Mouse (Mus musculus) intestine, embryonic 14.5 days (tissue): ENCODE measurements around the gene Heatr6. TPM values are rescaled to one million over a fixed set of nuclear protein-coding genes. Genes with fewer than 3 reads are reported as not detected.

ENCODE experiments used
- ATAC-seq: fragments of 200-750 bp; cut with Nextera tagmentation; replicated peaks from 2 replicates; pipeline ENCODE4 v1.8.0; 2017; ENCODE audit warnings: low read depth, moderate number of reproducible peaks, moderate TSS enrichment, moderate library complexity; ENCODE audit not compliant: low FRiP score, low TSS enrichment
- DNase-seq: peaks from one replicate; pipeline ENCODE4 v3.0.0-alpha.2; 2018; ENCODE audit warnings: low spot score
- H3K27ac ChIP-seq: fragments of 300-500 bp; sonication (generic); 2 replicates; pipeline ENCODE4 v1.5.1; 2014; ENCODE audit warnings: low read depth, mild to moderate bottlenecking, control low read depth
- H3K27me3 ChIP-seq: fragments of 300-500 bp; sonication (generic); replicated peaks from 2 replicates; pipeline ENCODE4 v1.6.1; 2014; ENCODE audit warnings: low read length, control low read depth; ENCODE audit not compliant: control insufficient read depth, insufficient read depth
- H3K36me3 ChIP-seq: fragments of 300-500 bp; sonication (generic); 2 replicates; pipeline ENCODE4 v1.6.1; 2014; ENCODE audit warnings: low read length, control low read depth; ENCODE audit not compliant: control insufficient read depth, insufficient read depth
- H3K4me1 ChIP-seq: fragments of 300-500 bp; sonication (generic); replicated peaks from 2 replicates; pipeline ENCODE4 v1.6.1; 2014; ENCODE audit warnings: low read length, control low read depth, mixed read lengths; ENCODE audit not compliant: control insufficient read depth, insufficient read depth
- H3K4me2 ChIP-seq: fragments of 300-500 bp; sonication (generic); 2 replicates; pipeline ENCODE4 v1.6.1; 2014; ENCODE audit warnings: low read length
- H3K4me3 ChIP-seq: fragments of 300-500 bp; sonication (generic); 2 replicates; pipeline ENCODE4 v1.5.1; 2014; ENCODE audit warnings: low read depth, low read length, control low read depth, mixed read lengths
- H3K9ac ChIP-seq: fragments of 300-500 bp; sonication (generic); 2 replicates; pipeline ENCODE4 v1.6.1; 2014; ENCODE audit warnings: mild to moderate bottlenecking, low read length
- H3K9me3 ChIP-seq: fragments of 300-500 bp; sonication (generic); 2 replicates; pipeline ENCODE4 v1.6.1; 2016; ENCODE audit warnings: low read length, control low read depth; ENCODE audit not compliant: control insufficient read depth
- WGBS: fragments of 180-500 bp; shearing (Covaris S2); extraction: QIAGEN DNeasy Blood & Tissue Kit; methylation state at CpG from one replicate; pipeline ENCODE4 v1.1.7; 2014; 5-methylcytosine and 5-hydroxymethylcytosine counted together
- polyA plus RNA-seq: library from polyadenylated mRNA; unstranded; fragments of >200 nt; fragmentation: Nextera tagmentation; extraction: Ambion mirVana; gene quantifications from 2 replicates; pipeline ENCODE4 v1.2.1, GENCODE M21; 2014

Gene Heatr6
- polyA plus RNA-seq, 1 experiment from 2014 or later: 24.0 TPM

DNA sequence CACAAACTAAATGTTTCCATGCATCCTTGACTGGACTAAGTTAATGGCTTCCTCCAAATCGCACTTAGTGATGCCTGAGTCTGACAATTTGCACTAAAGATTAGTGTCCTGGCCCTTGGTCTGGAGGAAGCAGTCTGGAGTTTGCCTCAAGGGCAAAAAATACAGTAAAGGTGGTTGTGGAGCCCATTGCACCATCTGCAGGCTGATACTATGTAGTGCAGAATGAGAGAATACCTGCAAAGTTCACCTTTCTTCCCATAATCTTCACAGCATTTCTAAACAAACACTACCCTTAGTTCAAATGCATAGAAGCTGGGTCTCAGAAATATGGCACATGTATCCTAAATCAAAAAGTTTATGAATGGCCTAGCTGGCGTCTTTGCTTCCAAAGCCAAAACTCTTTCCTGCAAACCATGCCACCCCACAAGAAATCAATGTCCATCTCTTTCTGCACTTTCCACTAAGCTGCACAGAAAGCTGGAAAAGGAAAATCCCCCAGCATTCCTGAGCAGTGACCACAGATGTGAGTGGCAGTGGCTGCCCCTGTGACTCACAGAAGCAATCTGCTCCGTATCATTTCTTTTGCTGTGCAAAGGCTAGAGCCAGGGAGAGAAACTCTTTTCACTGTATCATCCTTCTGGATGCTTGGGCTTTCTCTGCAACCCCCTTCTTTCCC lies 24.6 kb upstream of the Heatr6 start:
- no peaks in the 10 kb centered on the region for H3K27me3 ChIP-seq
- H3K36me3 ChIP-seq: no peaks in the 10 kb centered on the region
- no peaks in the 10 kb centered on the region for H3K9me3 ChIP-seq
- no peak overlapping the region for H3K9ac ChIP-seq
- no peak overlapping the region for H3K27ac ChIP-seq
- H3K4me1 ChIP-seq: no peaks in the 10 kb centered on the region
- no peak for DNase-seq
- no peak for ATAC-seq
- no peak overlapping the region for H3K4me2 ChIP-seq
- WGBS: 61% methylated on average over 3 of the region's 3 CpGs
- no peak overlapping the region for H3K4me3 ChIP-seq

DNA sequence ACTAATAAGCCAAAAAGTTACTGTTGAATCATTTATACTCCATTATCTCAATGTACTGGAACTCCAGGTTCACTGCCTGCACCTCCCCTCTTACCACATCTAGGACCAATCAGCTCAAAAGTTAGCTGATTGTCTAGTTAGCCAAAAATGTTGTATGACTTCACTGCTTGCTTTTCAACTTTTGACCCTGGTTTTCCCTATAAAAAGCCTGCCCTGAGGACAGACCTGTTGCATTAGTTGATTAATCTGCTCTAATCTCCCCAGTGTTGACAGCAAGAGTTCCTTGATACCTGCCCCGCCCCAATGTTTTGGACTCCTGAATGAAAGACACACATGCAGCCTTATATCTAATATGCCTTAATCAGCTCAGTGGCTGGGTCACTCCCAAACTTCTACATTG lies 22.4 kb upstream of the Heatr6 start:
- H3K4me1 ChIP-seq: no peaks in the 10 kb centered on the region
- no peak overlapping the region for H3K9ac ChIP-seq
- H3K9me3 ChIP-seq: no peaks in the 10 kb centered on the region
- H3K36me3 ChIP-seq: no peaks in the 10 kb centered on the region
- no peak overlapping the region for H3K4me3 ChIP-seq
- no peaks in the 10 kb centered on the region for H3K27me3 ChIP-seq
- ATAC-seq: no peak
- no peak overlapping the region for H3K4me2 ChIP-seq
- H3K27ac ChIP-seq: no peak overlapping the region
- WGBS: 87% methylated on average over 1 of the region's 1 CpGs
- DNase-seq: no peak

DNA sequence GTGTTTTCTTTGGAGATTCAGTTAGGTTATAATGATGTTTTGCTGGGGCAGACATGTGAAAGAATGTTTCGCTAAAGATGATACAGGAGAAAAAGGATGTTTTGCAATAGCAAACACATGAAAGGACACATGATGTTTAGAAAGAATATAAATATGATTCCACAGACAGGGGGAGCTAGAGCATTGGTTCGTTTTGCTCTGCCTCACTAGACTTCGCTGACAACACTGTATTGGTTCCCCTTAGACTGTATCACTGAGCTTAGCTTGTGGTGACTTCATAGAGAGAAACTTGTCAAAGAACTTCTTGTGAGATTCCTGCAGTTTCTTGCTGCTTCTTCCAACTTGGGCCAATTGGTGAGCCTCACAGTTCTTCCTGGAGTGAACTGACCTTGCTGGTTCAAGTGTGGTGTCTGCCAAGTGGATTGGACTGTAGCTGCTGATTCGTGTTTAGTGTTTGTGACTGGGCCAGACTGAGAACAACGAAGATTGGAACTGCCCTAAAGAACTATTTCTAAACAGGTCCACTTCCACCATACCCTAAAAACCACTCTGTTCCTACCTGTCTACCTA lies 20.3 kb upstream of the Heatr6 start:
- H3K4me2 ChIP-seq: no peak overlapping the region
- H3K27me3 ChIP-seq: no peaks in the 10 kb centered on the region
- H3K4me3 ChIP-seq: no peak overlapping the region
- H3K9me3 ChIP-seq: no peaks in the 10 kb centered on the region
- ATAC-seq (no peak), DNase-seq (peak; percentile 38)
- H3K36me3 ChIP-seq: no peaks in the 10 kb centered on the region
- 76% methylated on average over 5 of the region's 5 CpGs for WGBS
- no peak overlapping the region for H3K9ac ChIP-seq
- no peaks in the 10 kb centered on the region for H3K4me1 ChIP-seq
- H3K27ac ChIP-seq: no peak overlapping the region

DNA sequence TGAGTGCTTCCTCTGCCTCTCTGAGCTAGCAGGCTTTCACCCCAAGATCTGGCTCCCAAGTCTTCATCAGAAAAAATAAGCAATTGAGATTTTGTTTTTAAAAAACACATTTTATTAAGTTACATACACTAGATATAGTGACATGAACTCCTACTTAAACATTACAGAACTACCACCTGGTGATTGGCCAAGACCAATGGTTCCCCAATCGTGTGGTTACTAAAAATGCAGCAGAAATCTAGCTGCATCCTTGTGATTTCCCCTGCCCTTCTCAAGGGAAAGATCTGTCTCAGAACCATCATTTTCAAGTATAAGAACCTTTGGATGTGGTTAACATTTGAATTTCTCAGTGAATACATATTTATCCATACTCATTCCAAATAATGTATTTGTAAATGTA lies 19.3 kb upstream of the Heatr6 start:
- Histone ChIP-seq H3K9ac (no peak overlapping the region), H3K27ac (no peak overlapping the region), H3K4me3 (no peak overlapping the region), H3K4me1 (no peaks in the 10 kb centered on the region), H3K9me3 (no peaks in the 10 kb centered on the region), H3K36me3 (no peaks in the 10 kb centered on the region), H3K27me3 (no peaks in the 10 kb centered on the region), H3K4me2 (no peak overlapping the region)
- DNase-seq: no peak
- no peak for ATAC-seq
- WGBS: 70% methylated on average over 1 of the region's 1 CpGs

DNA sequence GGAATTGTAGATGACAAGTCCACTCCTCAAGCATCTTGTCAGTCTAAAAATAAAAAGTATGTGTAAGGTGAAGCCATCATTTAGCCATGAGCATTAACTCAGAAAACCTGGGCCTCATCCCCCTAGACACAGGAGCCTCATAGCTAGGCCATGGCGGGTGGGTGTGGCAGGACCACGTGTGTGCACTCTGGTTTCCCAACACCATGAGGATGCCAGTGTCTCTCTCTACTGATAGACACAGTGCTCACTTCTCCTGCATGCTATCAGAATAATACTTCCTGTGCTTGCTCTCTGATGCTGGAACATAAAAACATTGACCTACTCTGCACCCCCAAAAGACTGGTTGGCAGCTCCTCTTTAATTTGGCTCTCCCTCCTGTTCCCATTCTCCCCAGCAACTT lies 17.6 kb upstream of the Heatr6 start:
- Histone ChIP-seq H3K36me3 (no peaks in the 10 kb centered on the region), H3K27ac (no peak overlapping the region), H3K9me3 (no peaks in the 10 kb centered on the region), H3K27me3 (no peaks in the 10 kb centered on the region), H3K4me2 (no peak overlapping the region), H3K9ac (no peak overlapping the region), H3K4me1 (no peaks in the 10 kb centered on the region), H3K4me3 (no peak overlapping the region)
- peak; percentile 12 for DNase-seq
- 74% methylated on average over 2 of the region's 2 CpGs for WGBS
- no peak for ATAC-seq

DNA sequence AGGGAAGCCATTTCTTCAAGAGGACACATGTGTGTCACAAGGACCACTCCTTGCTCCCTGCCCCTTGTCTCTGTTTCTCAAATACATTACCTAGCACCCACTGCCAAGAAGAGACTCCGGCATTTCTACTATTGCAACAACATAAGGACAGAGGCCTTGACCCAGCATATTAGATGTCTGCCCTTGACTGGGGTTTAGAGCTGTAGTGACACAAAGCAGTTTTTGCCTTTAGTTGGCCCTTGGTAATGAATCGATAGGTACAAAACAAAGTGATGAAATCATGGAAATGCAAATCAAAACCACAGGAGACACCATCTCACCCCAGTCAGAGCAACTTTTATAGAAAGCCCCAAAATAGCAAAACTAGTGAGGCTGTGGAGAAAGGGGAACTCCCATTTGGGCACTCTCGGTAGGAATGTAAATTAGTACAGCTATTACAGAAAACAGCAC lies 16.4 kb upstream of the Heatr6 start:
- DNase-seq (no peak), ATAC-seq (no peak)
- Histone ChIP-seq H3K36me3 (no peaks in the 10 kb centered on the region), H3K27ac (no peak overlapping the region), H3K27me3 (no peaks in the 10 kb centered on the region), H3K4me2 (no peak overlapping the region), H3K9ac (no peak overlapping the region), H3K9me3 (no peaks in the 10 kb centered on the region), H3K4me3 (no peak overlapping the region), H3K4me1 (no peaks in the 10 kb centered on the region)
- WGBS: 82% methylated on average over 3 of the region's 3 CpGs

DNA sequence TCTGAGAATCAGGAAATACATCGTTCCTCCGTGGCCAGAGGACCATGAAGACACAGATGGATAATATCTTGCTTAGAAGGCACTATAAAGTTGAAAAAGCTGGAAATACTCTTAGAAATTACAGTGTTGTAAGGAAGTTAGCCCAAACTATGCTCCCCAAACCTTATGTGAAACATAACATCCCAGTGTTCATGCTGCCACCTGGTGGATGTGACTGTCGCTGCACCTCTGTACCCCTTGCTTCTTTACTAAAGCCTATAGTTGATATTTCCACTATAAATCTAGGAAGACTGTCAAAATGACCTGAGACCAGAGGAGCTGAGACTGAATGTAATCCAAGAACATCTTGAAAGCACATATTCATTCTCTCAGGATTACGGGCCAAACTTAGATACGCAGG lies 14.3 kb upstream of the Heatr6 start:
- no peaks in the 10 kb centered on the region for H3K4me1 ChIP-seq
- H3K27me3 ChIP-seq: no peaks in the 10 kb centered on the region
- 19% methylated on average over 5 of the region's 5 CpGs for WGBS
- no peak overlapping the region for H3K4me3 ChIP-seq
- no peaks in the 10 kb centered on the region for H3K9me3 ChIP-seq
- no peak overlapping the region for H3K9ac ChIP-seq
- ATAC-seq (no peak), DNase-seq (peak; percentile 86)
- no peak overlapping the region for H3K4me2 ChIP-seq
- H3K36me3 ChIP-seq: no peaks in the 10 kb centered on the region
- H3K27ac ChIP-seq: no peak overlapping the region

DNA sequence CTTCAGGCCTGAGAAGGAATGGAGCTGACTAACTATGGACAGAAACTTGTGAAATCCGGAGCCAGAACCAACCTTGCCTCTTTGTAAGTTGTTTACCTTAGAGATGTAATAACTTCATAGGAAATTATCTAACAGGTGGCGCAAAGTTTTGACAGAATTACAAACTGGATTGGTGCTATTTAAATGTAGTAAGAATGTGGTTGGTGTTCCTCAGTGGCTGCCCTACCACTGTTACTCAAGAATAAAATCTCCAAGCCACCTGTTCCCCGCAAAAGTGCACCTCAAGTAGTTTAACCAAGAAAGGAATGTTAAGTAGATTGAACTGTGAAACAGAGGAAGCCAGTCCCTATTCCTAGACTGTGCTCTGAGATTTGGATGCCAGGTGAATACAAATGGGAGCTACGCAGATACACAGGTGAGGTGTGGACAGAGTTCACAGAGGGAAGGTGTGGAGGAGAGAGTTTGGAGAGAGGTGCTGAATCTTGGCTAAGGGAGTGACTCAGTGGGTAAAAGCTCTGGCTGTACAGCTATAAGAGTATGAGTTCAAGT lies 13.0 kb upstream of the Heatr6 start:
- H3K4me2 ChIP-seq: no peak overlapping the region
- H3K4me3 ChIP-seq: no peak overlapping the region
- no peaks in the 10 kb centered on the region for H3K36me3 ChIP-seq
- H3K9me3 ChIP-seq: no peaks in the 10 kb centered on the region
- no peaks in the 10 kb centered on the region for H3K27me3 ChIP-seq
- no peak overlapping the region for H3K27ac ChIP-seq
- H3K4me1 ChIP-seq: no peaks in the 10 kb centered on the region
- WGBS: 78% methylated on average over 4 of the region's 4 CpGs
- no peak overlapping the region for H3K9ac ChIP-seq
- ATAC-seq (no peak), DNase-seq (no peak)

DNA sequence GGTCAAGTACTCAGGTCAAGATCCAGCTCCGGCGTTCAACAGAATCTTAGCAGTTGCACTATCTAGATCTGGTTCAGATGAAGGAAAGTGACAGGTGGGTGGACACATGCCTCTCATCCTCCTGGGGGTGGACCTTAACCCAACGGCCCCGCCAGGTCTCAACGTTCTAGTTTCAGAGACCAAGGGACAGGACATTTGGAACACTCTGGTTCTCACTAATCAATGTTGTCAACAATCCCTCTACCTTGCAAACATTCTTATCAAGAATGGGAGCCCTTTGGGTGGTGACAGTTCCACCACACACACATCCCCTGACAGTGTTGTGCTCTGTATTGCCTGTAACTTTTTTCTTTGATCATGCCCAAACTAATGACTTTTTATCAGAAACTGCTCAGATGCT lies 11.7 kb upstream of the Heatr6 start:
- Histone ChIP-seq H3K9me3 (no peaks in the 10 kb centered on the region), H3K27ac (no peak overlapping the region), H3K9ac (no peak overlapping the region), H3K4me3 (no peak overlapping the region), H3K27me3 (no peaks in the 10 kb centered on the region), H3K4me1 (no peaks in the 10 kb centered on the region), H3K4me2 (no peak overlapping the region), H3K36me3 (no peaks in the 10 kb centered on the region)
- ATAC-seq: no peak
- WGBS: 61% methylated on average over 5 of the region's 5 CpGs
- no peak for DNase-seq
